Mouse (Mus musculus) embryonic facial prominence, embryonic 12.5 days (tissue): ENCODE data around the gene Natd1. TPM values are rescaled to one million over a fixed set of nuclear protein-coding genes. Genes with fewer than 3 reads are reported as not detected.

Source experiments
- ATAC-seq: fragments of 200-750 bp; cut with Nextera tagmentation; 2 replicates; pipeline ENCODE4 v1.8.0; 2017; ENCODE audit not compliant: insufficient number of reproducible peaks, insufficient read depth, low FRiP score, low TSS enrichment
- H3K27ac ChIP-seq: fragments of 300-500 bp; sonication (generic); 2 replicates; pipeline ENCODE4 v1.5.1; 2016; ENCODE audit warnings: mild to moderate bottlenecking
- H3K27me3 ChIP-seq: fragments of 300-500 bp; sonication (generic); 2 replicates; pipeline ENCODE4 v1.6.1; 2016; ENCODE audit warnings: mild to moderate bottlenecking, moderate library complexity
- H3K36me3 ChIP-seq: fragments of 300-500 bp; sonication (generic); 2 replicates; pipeline ENCODE4 v1.6.1; 2016; ENCODE audit warnings: mild to moderate bottlenecking
- H3K4me1 ChIP-seq: fragments of 300-500 bp; sonication (generic); 2 replicates; pipeline ENCODE4 v1.6.1; 2016
- H3K4me2 ChIP-seq: fragments of 300-500 bp; sonication (generic); replicated peaks from 2 replicates; pipeline ENCODE4 v1.6.1; 2016; ENCODE audit warnings: mild to moderate bottlenecking, moderate library complexity
- H3K4me3 ChIP-seq: fragments of 300-500 bp; sonication (generic); 2 replicates; pipeline ENCODE4 v1.5.1; 2016; ENCODE audit warnings: mild to moderate bottlenecking
- H3K9ac ChIP-seq: fragments of 300-500 bp; sonication (generic); 2 replicates; pipeline ENCODE4 v1.6.1; 2016; ENCODE audit warnings: mild to moderate bottlenecking, moderate library complexity
- H3K9me3 ChIP-seq: fragments of 300-500 bp; sonication (generic); 2 replicates; pipeline ENCODE4 v1.6.1; 2016; ENCODE audit warnings: mild to moderate bottlenecking, moderate library complexity
- WGBS: fragments of 180-500 bp; shearing (Covaris S2); methylation state at CpG from one replicate; pipeline ENCODE4 v1.1.7; 2016; 5-methylcytosine and 5-hydroxymethylcytosine counted together
- polyA plus RNA-seq: library from polyadenylated mRNA; unstranded; fragments of >200 nt; fragmentation: Nextera tagmentation; extraction: Ambion mirVana; gene quantifications from 2 replicates; pipeline ENCODE4 v1.2.1, GENCODE M21; 2016

The Natd1 gene
- polyA plus RNA-seq, 1 experiment from 2014 or later = 20.4 TPM

DNA sequence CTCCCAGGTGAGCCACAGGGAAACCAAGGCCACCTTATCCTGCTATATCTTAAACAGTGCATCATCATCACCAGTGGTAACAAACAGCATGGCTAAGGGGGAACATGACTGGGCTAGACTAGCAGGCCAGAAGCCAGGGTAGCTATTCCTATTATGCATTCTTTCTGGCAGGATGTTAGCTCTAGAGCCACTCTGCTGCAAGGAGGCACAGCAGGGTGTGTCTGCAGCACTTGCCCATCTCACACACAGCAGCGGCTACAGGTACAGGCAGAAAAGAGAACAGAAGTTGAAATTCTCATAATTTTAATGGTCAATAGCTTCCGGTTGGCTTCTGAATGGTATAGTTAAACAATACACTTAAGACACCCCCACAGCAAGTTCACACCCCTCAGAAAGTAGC, 50.4 kb downstream of the Natd1 start:
- no peak overlapping the region for H3K9ac ChIP-seq
- 96% methylated on average over 2 of the region's 2 CpGs for WGBS
- peaks cover 5% of the 10 kb centered on the region; the same call in 1 of the 2 replicates for H3K4me1 ChIP-seq
- H3K27ac ChIP-seq = no peak overlapping the region
- H3K9me3 ChIP-seq = no peaks in the 10 kb centered on the region
- no peak for ATAC-seq
- H3K4me2 ChIP-seq = no peak overlapping the region
- H3K27me3 ChIP-seq = no peaks in the 10 kb centered on the region
- peaks cover 61% of the 10 kb centered on the region for H3K36me3 ChIP-seq
- no peak overlapping the region for H3K4me3 ChIP-seq

DNA sequence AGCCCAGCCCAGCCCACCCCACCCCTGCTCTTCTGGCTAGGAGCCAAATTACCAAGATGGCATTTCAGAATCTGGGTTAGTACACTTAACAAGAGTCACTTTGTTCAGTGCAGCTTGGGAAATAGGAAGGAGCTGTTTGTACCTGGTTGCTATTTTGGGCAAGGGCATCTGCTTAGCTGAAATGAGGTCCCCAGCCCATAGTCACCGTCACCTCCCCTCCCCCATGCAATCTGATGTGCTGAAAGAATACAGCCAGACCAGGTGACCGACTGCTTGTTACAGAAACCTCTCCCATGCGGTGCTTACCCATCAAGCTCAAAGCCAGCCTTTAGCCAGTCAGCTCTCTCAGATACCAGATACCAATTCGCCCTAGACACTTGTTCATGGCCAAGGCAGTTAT, 51.4 kb downstream of the Natd1 start:
- Histone ChIP-seq H3K9me3 (no peaks in the 10 kb centered on the region), H3K4me2 (no peak overlapping the region), H3K9ac (no peak overlapping the region), H3K4me3 (no peak overlapping the region), H3K27ac (no peak overlapping the region), H3K27me3 (no peaks in the 10 kb centered on the region), H3K36me3 (peaks cover 71% of the 10 kb centered on the region), H3K4me1 (peaks cover 5% of the 10 kb centered on the region; the same call in 1 of the 2 replicates)
- ATAC-seq = no peak
- WGBS = 79% methylated on average over 4 of the region's 4 CpGs

DNA sequence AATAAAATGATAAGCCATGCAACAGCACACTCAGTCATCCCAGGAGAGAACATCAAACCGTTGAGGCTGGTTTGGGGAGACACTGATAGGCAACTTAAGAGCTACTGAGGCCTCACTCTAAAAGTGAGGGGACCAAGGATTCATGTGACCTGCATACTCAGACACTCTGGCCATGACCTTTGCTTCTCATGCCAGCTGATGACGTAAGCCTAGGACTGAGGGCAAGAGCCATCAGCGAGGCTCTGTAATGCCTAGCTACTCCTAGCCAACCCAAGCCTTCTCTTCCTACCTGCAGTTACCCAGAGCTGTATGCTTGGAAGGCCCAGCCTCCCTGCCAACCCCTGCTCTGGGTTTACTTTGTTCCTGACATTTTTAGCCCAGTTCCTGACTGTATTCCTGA, 52.6 kb downstream of the Natd1 start:
- H3K27me3 ChIP-seq = no peaks in the 10 kb centered on the region
- WGBS = 89% methylated on average over 3 of the region's 3 CpGs
- H3K36me3 ChIP-seq = peaks cover 69% of the 10 kb centered on the region
- H3K4me1 ChIP-seq = peaks cover 5% of the 10 kb centered on the region; the same call in 1 of the 2 replicates
- no peak overlapping the region for H3K4me2 ChIP-seq
- no peak for ATAC-seq
- H3K9me3 ChIP-seq = no peaks in the 10 kb centered on the region
- no peak overlapping the region for H3K4me3 ChIP-seq
- no peak overlapping the region for H3K27ac ChIP-seq
- H3K9ac ChIP-seq = no peak overlapping the region

DNA sequence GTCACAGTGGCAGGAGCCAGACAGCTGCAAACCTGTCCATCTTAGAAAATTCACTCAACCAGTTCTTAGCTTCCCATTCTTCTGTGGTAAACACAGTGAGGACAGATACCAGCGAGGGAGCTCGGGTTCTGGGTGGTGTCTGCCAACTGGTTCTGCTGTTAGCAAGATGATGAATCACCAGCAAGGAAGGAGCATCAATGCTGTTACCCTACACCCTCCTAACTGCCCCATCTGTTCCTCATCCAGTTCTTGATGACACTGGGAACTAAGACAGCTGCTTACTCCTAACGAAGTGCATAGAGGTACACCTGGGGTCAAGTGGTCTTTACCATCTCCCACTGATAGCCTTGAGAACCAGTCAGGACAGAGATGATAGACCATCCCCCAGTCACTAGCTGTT, 58.0 kb downstream of the Natd1 start:
- H3K4me1 ChIP-seq = no peaks in the 10 kb centered on the region
- no peak overlapping the region for H3K27ac ChIP-seq
- H3K27me3 ChIP-seq = no peaks in the 10 kb centered on the region
- WGBS = 79% methylated on average over 3 of the region's 3 CpGs
- H3K4me2 ChIP-seq = no peak overlapping the region
- no peak for ATAC-seq
- H3K9me3 ChIP-seq = no peaks in the 10 kb centered on the region
- H3K4me3 ChIP-seq = no peak overlapping the region
- H3K9ac ChIP-seq = no peak overlapping the region
- peaks cover 70% of the 10 kb centered on the region for H3K36me3 ChIP-seq

Other genes starting within 250 kb of the Natd1 start
- gene Llgl1, start 215.0 kb downstream of the Natd1 start, polyA plus RNA-seq = 105 and 110 TPM in 2 replicates
- 72.9 and 76.2 TPM in 2 replicates for gene Flii, start 187.5 kb downstream of the Natd1 start, polyA plus RNA-seq
- 19.1 and 19.6 TPM in 2 replicates for gene Mief2, start 186.4 kb downstream of the Natd1 start, polyA plus RNA-seq
- 21.6 and 22.1 TPM in 2 replicates for gene Top3a, start 137.4 kb downstream of the Natd1 start, polyA plus RNA-seq
- 7.2 and 8.0 TPM in 2 replicates for gene Smcr8, start 137.2 kb downstream of the Natd1 start, polyA plus RNA-seq
- 53.6 and 57.3 TPM in 2 replicates for gene Shmt1, start 103.0 kb downstream of the Natd1 start, polyA plus RNA-seq
- 31.9 and 32.3 TPM in 2 replicates for gene Dhrs7b, start 84.1 kb downstream of the Natd1 start, polyA plus RNA-seq
- gene Tmem11, start 35.5 kb downstream of the Natd1 start, polyA plus RNA-seq = 55.2 and 59.3 TPM in 2 replicates
- 89.4 and 92.9 TPM in 2 replicates for gene Map2k3, start 17.3 kb upstream of the Natd1 start, polyA plus RNA-seq
- gene Kcnj12, start 107.8 kb upstream of the Natd1 start, polyA plus RNA-seq = 3.9 and 5.0 TPM in 2 replicates
- 1.0 and 1.1 TPM in 2 replicates for gene Tnfrsf13b, start 212.0 kb upstream of the Natd1 start, polyA plus RNA-seq